Mouse (Mus musculus): ENCODE measurements around the gene Toporsl. TPM values are rescaled to one million over a fixed set of nuclear protein-coding genes. Genes with fewer than 3 reads are reported as not detected.

Gene Toporsl
- polyA plus RNA-seq, 1 experiment, result not detected

GRCm38 (mm10) chr4:52647791-52648190 lies 51.7 kb downstream of the Toporsl start:
- Histone ChIP-seq H3K9me3 (peaks cover 8% of the 10 kb centered on the region), H3K27me3 (replicated peaks) (no peaks in the 10 kb centered on the region), H3K4me3 (replicated peaks) (no peak overlapping the region), H3K36me3 (replicated peaks; ENCODE audit: low read length) (no peaks in the 10 kb centered on the region), H3K4me1 (no peaks in the 10 kb centered on the region)
- TF ChIP-seq GATA1 (IDR thresholded peaks at IDR 0.05; ENCODE audit: borderline replicate concordance, low read length), result no peak
- TF ChIP-seq FLI1 (IDR thresholded peaks at IDR 0.05; ENCODE audit: low read length), result no peak

- Histone ChIP-seq H3K9me3 (0 out of 2 replicates have a peak, but pooled peaks cover under 1% of the 10 kb centered on the region), H3K36me3 (replicated peaks; ENCODE audit: low read length) (no peaks in the 10 kb centered on the region), H3K4me3 (replicated peaks) (no peak overlapping the region), H3K27me3 (replicated peaks) (no peaks in the 10 kb centered on the region), H3K4me1 (0 out of 2 replicates have a peak, but pooled peaks cover 3% of the 10 kb centered on the region)
- TF ChIP-seq FLI1 (IDR thresholded peaks at IDR 0.05; ENCODE audit: low read length), result no peak
- no peak for TF ChIP-seq GATA1 (IDR thresholded peaks at IDR 0.05; ENCODE audit: borderline replicate concordance, low read length)
Measured at GRCm38 (mm10) chr4:52659701-52660100, 63.6 kb downstream of the Toporsl start.

GRCm38 (mm10) chr4:52660701-52661117 lies 64.6 kb downstream of the Toporsl start:
- Histone ChIP-seq H3K27me3 (replicated peaks) (no peaks in the 10 kb centered on the region), H3K4me3 (replicated peaks) (no peak overlapping the region), H3K36me3 (replicated peaks; ENCODE audit: low read length) (no peaks in the 10 kb centered on the region), H3K9me3 (0 out of 2 replicates have a peak, but pooled peaks cover 2% of the 10 kb centered on the region), H3K4me1 (0 out of 2 replicates have a peak, but pooled peaks cover 3% of the 10 kb centered on the region)
- TF ChIP-seq GATA1 (IDR thresholded peaks at IDR 0.05; ENCODE audit: borderline replicate concordance, low read length) (no peak), FLI1 (IDR thresholded peaks at IDR 0.05; ENCODE audit: low read length) (no peak)

GRCm38 (mm10) chr4:52661311-52661710 lies 65.2 kb downstream of the Toporsl start:
- no peaks in the 10 kb centered on the region for H3K36me3 ChIP-seq (replicated peaks; ENCODE audit: low read length)
- no peak overlapping the region for H3K4me3 ChIP-seq (replicated peaks)
- H3K9me3 ChIP-seq, result 0 out of 2 replicates have a peak, but pooled peaks cover 2% of the 10 kb centered on the region
- TF ChIP-seq GATA1 (IDR thresholded peaks at IDR 0.05; ENCODE audit: borderline replicate concordance, low read length) (no peak), FLI1 (IDR thresholded peaks at IDR 0.05; ENCODE audit: low read length) (no peak)
- H3K27me3 ChIP-seq (replicated peaks), result no peaks in the 10 kb centered on the region
- 0 out of 2 replicates have a peak, but pooled peaks cover 3% of the 10 kb centered on the region for H3K4me1 ChIP-seq

Other genes starting within 250 kb of the Toporsl start
- 2.5 TPM in 1 of 2 replicates, not detected in the other for gene Smc2, start 157.0 kb upstream of the Toporsl start, polyA plus RNA-seq (2012; ENCODE audit: insufficient read depth, low replicate concordance)
- gene Vma21-ps, start 99.0 kb upstream of the Toporsl start, polyA plus RNA-seq (2012; ENCODE audit: insufficient read depth, low replicate concordance), result not detected in 2 replicates
- not detected in 2 replicates for gene Olfr275, start 218.3 kb downstream of the Toporsl start, polyA plus RNA-seq (2012; ENCODE audit: insufficient read depth, low replicate concordance)

All from megakaryocyte, embryonic 14.5 days (primary cell).